Mouse (Mus musculus): ENCODE data around the gene Pfdn2. TPM values are rescaled to one million over a fixed set of nuclear protein-coding genes. Genes with fewer than 3 reads are reported as not detected.
"Not testable (repeated sequence)": the region's sequence is repeated elsewhere in the genome, so short reads cannot be mapped to it uniquely, and the experiment has no call there.

Pfdn2 gene
- total RNA-seq (2022), result 100 to 1,000 TPM in 2 of 4 experiments, 10 to 100 TPM in 2; 76.7 to 184 (median 115) TPM

- peak; percentile 89 for DNase-seq
Measured at GRCm38 (mm10) chr1:171345225-171346094, at the start of gene Pfdn2, which contains the start of gene Nit1. Gene Pfdn2, plus strand, starts transcription at chr1:171345670. Gene Nit1, minus strand, starts transcription at chr1:171345646.

GRCm38 (mm10) chr1:171298226-171298625 is 47.2 kb upstream of the Pfdn2 start:
- DNase-seq, result no peak

GRCm38 (mm10) chr1:171306157-171306556 is 39.3 kb upstream of the Pfdn2 start:
- not testable (repeated sequence) for DNase-seq

GRCm38 (mm10) chr1:171309321-171309720 is 36.1 kb upstream of the Pfdn2 start:
- DNase-seq, result no peak

- DNase-seq, result no peak
Measured at GRCm38 (mm10) chr1:171319748-171320147, 25.7 kb upstream of the Pfdn2 start.

- DNase-seq, result no peak
Measured at GRCm38 (mm10) chr1:171320151-171320550, 25.3 kb upstream of the Pfdn2 start.

GRCm38 (mm10) chr1:171321415-171321814 is 24.1 kb upstream of the Pfdn2 start:
- DNase-seq, result no peak

- DNase-seq, result no peak
Measured at GRCm38 (mm10) chr1:171322012-171322411, 23.5 kb upstream of the Pfdn2 start.

GRCm38 (mm10) chr1:171325571-171325970 is 19.9 kb upstream of the Pfdn2 start:
- DNase-seq, result no peak

GRCm38 (mm10) chr1:171326588-171326987 is 18.9 kb upstream of the Pfdn2 start:
- DNase-seq, result not testable (repeated sequence)

- DNase-seq, result no peak
Measured at GRCm38 (mm10) chr1:171328244-171328643, 17.2 kb upstream of the Pfdn2 start.

- DNase-seq, result peak; percentile 94
Measured at GRCm38 (mm10) chr1:171328839-171329432, 16.5 kb upstream of the Pfdn2 start, which contains the start of gene Dedd. Gene Dedd, plus strand, starts transcription at chr1:171329145.

GRCm38 (mm10) chr1:171329433-171330215 is 15.8 kb upstream of the Pfdn2 start:
- DNase-seq, result peak; percentile 69

GRCm38 (mm10) chr1:171330216-171330560 is 15.3 kb upstream of the Pfdn2 start:
- DNase-seq, result no peak

- DNase-seq, result no peak
Measured at GRCm38 (mm10) chr1:171342262-171343207, 2.9 kb upstream of the Pfdn2 start.

GRCm38 (mm10) chr1:171343922-171344677 is 1.4 kb upstream of the Pfdn2 start:
- peak; percentile 48 for DNase-seq

GRCm38 (mm10) chr1:171344715-171345114 is 755 bp upstream of the Pfdn2 start:
- no peak for DNase-seq

GRCm38 (mm10) chr1:171346095-171346450 is 603 bp downstream of the Pfdn2 start:
- no peak for DNase-seq

GRCm38 (mm10) chr1:171348665-171349064 is 3.2 kb downstream of the Pfdn2 start:
- no peak for DNase-seq

GRCm38 (mm10) chr1:171349210-171349609 is 3.7 kb downstream of the Pfdn2 start:
- DNase-seq, result no peak

- DNase-seq, result no peak
Measured at GRCm38 (mm10) chr1:171355812-171356340, 10.4 kb downstream of the Pfdn2 start.

Data from adrenal gland, adult 8-10 months (tissue).